Mouse (Mus musculus): ENCODE measurements around the gene Slc7a11. TPM values are rescaled to one million over a fixed set of nuclear protein-coding genes. Genes with fewer than 3 reads are reported as not detected.

Gene Slc7a11
- 0.30 and 0.37 TPM in 2 replicates for polyA plus RNA-seq (2016; fragmentation: Nextera tagmentation; extraction: Ambion mirVana)

DNA sequence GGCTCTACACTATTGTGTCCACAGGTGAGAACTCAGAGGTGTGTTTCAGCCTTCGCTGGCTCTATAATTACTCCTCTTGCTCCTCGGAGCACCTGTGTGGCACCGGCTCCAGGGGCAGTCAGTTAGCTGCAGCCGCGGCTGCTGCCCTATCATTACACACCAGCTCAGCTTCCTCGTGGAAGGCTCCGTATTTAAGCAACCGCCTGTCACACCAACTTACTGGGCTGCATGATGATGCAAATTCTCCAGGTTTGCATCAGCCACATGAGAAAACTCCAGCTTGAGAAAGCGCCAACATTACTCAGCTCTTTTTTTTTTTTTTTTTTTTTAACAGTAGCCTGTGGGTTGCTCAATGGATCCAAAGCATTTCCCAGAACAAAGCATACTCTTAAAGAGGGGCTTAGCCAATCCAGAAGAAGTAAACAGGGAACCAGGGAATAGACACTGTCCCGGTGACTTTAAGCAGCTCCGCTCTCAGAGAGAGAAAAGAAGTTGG is at the start of gene Slc7a11:
Gene Slc7a11, minus strand, starts transcription at position 194 of the 496 bp plus-strand sequence.
- H3K9me3 ChIP-seq, result no peaks in the 10 kb centered on the region
- H3K4me3 ChIP-seq, result peak within 1 kb of the TSS; percentile 50
- H3K27ac ChIP-seq, result peak within 1 kb of the TSS; percentile 26; the same call in 1 of the 2 replicates
- WGBS, result 7% methylated on average over 11 of the region's 11 CpGs
- no peaks in the 10 kb centered on the region for H3K27me3 ChIP-seq (ENCODE audit: insufficient read depth, poor library complexity, severe bottlenecking)
- peaks cover 6% of the 10 kb centered on the region for H3K4me1 ChIP-seq
- no peak for DNase-seq (ENCODE audit: low spot score)
- H3K36me3 ChIP-seq, result no peaks in the 10 kb centered on the region

GRCm38 (mm10) chr3:50491678-50492077 is 48.3 kb upstream of the Slc7a11 start:
- WGBS, result 88% methylated on average over 2 of the region's 2 CpGs

DNA sequence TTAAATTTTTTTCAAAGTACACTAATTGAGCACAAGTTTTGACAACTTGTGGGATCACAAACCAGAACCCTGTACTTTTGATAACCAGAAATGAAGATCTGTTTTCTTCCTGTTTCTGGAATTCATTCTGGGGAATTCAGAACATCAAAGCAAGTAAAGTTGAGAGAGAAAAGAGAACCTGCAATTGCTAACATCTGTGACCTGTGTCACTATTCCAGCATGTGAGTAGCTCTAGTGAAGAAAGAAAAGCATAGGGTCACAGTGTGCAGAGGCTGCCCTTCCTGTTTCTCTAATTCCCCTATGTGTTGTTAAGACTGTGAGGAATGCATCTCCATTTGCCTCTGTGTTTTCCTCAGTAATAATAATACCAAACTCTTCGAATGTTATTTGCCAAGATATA is 40.7 kb upstream of the Slc7a11 start:
- Histone ChIP-seq H3K27me3 (ENCODE audit: insufficient read depth, poor library complexity, severe bottlenecking) (no peaks in the 10 kb centered on the region), H3K27ac (no peak overlapping the region), H3K4me1 (no peaks in the 10 kb centered on the region), H3K36me3 (no peaks in the 10 kb centered on the region), H3K9me3 (no peaks in the 10 kb centered on the region), H3K4me3 (no peak overlapping the region)
- DNase-seq (ENCODE audit: low spot score), result no peak
- WGBS, result 87% methylated on average over 1 of the region's 1 CpGs

More at GRCm38 (mm10) chr3:50491678-50492077, 48.3 kb upstream of the Slc7a11 start:
- no peak for DNase-seq (ENCODE audit: low spot score)
- H3K4me1 ChIP-seq, result no peaks in the 10 kb centered on the region
- H3K36me3 ChIP-seq, result no peaks in the 10 kb centered on the region
- no peaks in the 10 kb centered on the region for H3K27me3 ChIP-seq (ENCODE audit: insufficient read depth, poor library complexity, severe bottlenecking)
- no peaks in the 10 kb centered on the region for H3K9me3 ChIP-seq
- H3K4me3 ChIP-seq, result no peak overlapping the region
- no peak overlapping the region for H3K27ac ChIP-seq

- H3K4me3 ChIP-seq, result no peak overlapping the region
These were observed 18.8 kb upstream of the Slc7a11 start for GRCm38 (mm10) chr3:50462223-50462622.

GRCm38 (mm10) chr3:50457136-50457535 is 13.7 kb upstream of the Slc7a11 start:
- Histone ChIP-seq H3K36me3 (no peaks in the 10 kb centered on the region), H3K4me1 (no peaks in the 10 kb centered on the region), H3K27me3 (ENCODE audit: insufficient read depth, poor library complexity, severe bottlenecking) (no peaks in the 10 kb centered on the region), H3K27ac (no peak overlapping the region), H3K4me3 (no peak overlapping the region), H3K9me3 (no peaks in the 10 kb centered on the region)
- no peak for DNase-seq (ENCODE audit: low spot score)
- WGBS, result 76% methylated on average over 5 of the region's 5 CpGs

More at GRCm38 (mm10) chr3:50462223-50462622, 18.8 kb upstream of the Slc7a11 start:
- Histone ChIP-seq H3K27me3 (ENCODE audit: insufficient read depth, poor library complexity, severe bottlenecking) (no peaks in the 10 kb centered on the region), H3K27ac (no peak overlapping the region), H3K9me3 (no peaks in the 10 kb centered on the region), H3K36me3 (no peaks in the 10 kb centered on the region), H3K4me1 (no peaks in the 10 kb centered on the region)
- no peak for DNase-seq (ENCODE audit: low spot score)
- 90% methylated on average over 2 of the region's 2 CpGs for WGBS

DNA sequence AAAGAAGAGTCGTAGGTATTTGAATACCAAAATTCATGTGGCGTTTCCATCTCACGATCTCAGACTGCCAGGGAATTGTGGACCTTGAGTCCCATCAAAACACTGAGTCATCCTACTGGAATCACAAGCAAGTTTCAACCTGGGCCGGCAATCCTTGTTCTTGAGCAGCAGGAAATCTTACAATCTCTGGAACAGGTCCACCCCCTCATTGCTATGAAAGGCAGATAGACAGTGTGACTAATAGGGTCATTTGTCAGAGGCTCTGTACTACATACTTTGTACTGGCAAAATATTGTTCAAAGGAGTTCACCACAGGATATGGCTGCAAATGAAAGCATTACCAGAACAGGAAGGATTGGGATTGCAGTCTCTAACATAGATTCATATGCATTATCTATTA is 13.2 kb upstream of the Slc7a11 start:
- no peaks in the 10 kb centered on the region for H3K36me3 ChIP-seq
- no peaks in the 10 kb centered on the region for H3K4me1 ChIP-seq
- H3K9me3 ChIP-seq, result no peaks in the 10 kb centered on the region
- no peak overlapping the region for H3K4me3 ChIP-seq
- no peak overlapping the region for H3K27ac ChIP-seq
- no peak for DNase-seq (ENCODE audit: low spot score)
- 70% methylated on average over 4 of the region's 4 CpGs for WGBS
- no peaks in the 10 kb centered on the region for H3K27me3 ChIP-seq (ENCODE audit: insufficient read depth, poor library complexity, severe bottlenecking)

DNA sequence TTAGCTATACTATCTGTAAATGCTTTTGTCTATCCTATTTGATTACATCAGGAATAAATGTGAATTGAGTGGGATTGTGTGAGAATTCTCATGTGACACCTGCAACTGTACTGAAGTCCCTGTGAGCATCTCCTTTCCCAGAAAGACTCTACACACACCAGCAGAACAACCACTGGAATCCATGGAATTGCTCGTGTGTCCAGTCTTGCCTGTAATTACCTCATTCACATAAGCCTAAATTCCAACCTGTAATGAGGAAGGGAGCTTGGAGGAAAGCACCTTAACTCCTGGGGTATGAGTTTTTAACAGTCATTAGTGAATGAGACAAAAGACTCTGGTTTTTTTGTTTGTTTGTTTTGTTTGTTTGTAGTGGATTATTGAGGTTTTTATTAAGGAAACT is 12.6 kb upstream of the Slc7a11 start:
- Histone ChIP-seq H3K4me1 (no peaks in the 10 kb centered on the region), H3K27me3 (ENCODE audit: insufficient read depth, poor library complexity, severe bottlenecking) (no peaks in the 10 kb centered on the region), H3K27ac (no peak overlapping the region), H3K36me3 (no peaks in the 10 kb centered on the region), H3K4me3 (no peak overlapping the region), H3K9me3 (no peaks in the 10 kb centered on the region)
- DNase-seq (ENCODE audit: low spot score), result no peak
- WGBS, result 45% methylated on average over 1 of the region's 1 CpGs

DNA sequence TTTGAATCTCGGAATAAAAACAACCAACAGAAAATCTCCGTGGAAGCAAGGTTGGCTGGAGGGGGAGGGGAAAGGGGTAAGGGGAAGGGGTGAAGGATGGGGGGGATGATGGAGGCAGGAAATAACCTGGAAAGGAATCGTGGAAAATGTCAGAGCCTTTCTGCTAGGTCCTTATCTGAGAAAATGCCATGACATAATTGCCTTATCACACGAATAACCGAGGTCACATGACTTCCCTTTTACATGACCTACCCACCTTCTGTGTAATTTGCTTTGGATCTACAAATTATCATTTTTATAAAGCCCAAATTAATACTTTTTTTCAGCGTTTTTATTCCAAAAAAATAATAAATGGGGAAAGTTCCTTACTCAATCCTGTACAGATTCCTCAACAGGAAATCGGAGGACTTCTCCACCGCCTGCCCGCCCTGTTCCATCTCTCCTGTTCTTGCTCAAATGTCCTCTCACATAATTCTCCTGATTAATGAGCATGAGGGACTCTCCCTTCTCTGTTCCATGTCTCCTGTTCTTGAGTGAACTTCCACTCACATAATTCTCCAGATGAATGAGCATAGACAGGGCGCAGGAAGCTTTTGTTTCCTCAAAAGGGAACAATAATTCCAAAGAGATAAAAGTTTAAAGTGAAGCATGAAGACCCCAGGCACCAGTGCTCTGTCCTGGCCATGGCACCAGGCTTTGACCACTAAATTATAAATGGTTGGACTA is 1.8 kb upstream of the Slc7a11 start:
- Histone ChIP-seq H3K4me1 (peaks cover 6% of the 10 kb centered on the region), H3K4me3 (no peak overlapping the region), H3K27ac (no peak overlapping the region), H3K27me3 (ENCODE audit: insufficient read depth, poor library complexity, severe bottlenecking) (no peaks in the 10 kb centered on the region), H3K36me3 (no peaks in the 10 kb centered on the region), H3K9me3 (no peaks in the 10 kb centered on the region)
- 60% methylated on average over 10 of the region's 10 CpGs for whole genome bisulfite sequencing
- DNase-seq (ENCODE audit: low spot score), result no peak

DNA sequence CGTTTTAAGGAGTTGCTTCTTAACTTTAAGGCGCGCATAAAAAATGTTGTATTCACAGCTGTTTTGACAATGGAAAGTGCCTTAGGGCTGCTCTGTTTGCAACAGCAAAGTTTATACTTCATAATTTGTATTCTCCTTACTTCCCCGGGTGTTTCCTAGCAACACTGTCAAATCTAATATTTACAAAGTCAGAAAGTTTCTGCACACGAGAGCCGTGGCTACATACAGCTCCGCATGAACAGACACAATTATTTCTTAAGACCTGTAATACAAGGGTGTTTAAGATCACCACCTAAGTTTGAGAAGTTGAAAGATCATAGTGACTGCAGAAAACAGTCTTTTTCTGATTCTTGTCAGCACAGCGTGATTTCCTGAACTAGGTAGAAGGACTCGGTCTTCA is 528 bp upstream of the Slc7a11 start:
- Histone ChIP-seq H3K4me1 (peaks cover 6% of the 10 kb centered on the region), H3K27ac (no peak overlapping the region), H3K4me3 (peak overlapping the region; percentile 50), H3K9me3 (no peaks in the 10 kb centered on the region), H3K36me3 (no peaks in the 10 kb centered on the region), H3K27me3 (ENCODE audit: insufficient read depth, poor library complexity, severe bottlenecking) (no peaks in the 10 kb centered on the region)
- no peak for DNase-seq (ENCODE audit: low spot score)
- 36% methylated on average over 9 of the region's 9 CpGs for WGBS

- peak overlapping the region; percentile 50 for H3K4me3 ChIP-seq
- H3K36me3 ChIP-seq, result no peaks in the 10 kb centered on the region
- H3K27me3 ChIP-seq (ENCODE audit: insufficient read depth, poor library complexity, severe bottlenecking), result no peaks in the 10 kb centered on the region
- no peaks in the 10 kb centered on the region for H3K9me3 ChIP-seq
- no peak overlapping the region; the same call in 1 of the 2 replicates for H3K27ac ChIP-seq
- peaks cover 6% of the 10 kb centered on the region for H3K4me1 ChIP-seq
- WGBS, result 75% methylated on average over 19 of the region's 19 CpGs
- DNase-seq (ENCODE audit: low spot score), result no peak
These were observed 797 bp downstream of the Slc7a11 start for GRCm38 (mm10) chr3:50442341-50443292.

GRCm38 (mm10) chr3:50441330-50441729 is 2.1 kb downstream of the Slc7a11 start:
- Histone ChIP-seq H3K27ac (no peak overlapping the region), H3K4me1 (peaks cover 6% of the 10 kb centered on the region), H3K27me3 (ENCODE audit: insufficient read depth, poor library complexity, severe bottlenecking) (no peaks in the 10 kb centered on the region), H3K4me3 (no peak overlapping the region), H3K9me3 (no peaks in the 10 kb centered on the region), H3K36me3 (no peaks in the 10 kb centered on the region)
- WGBS, result 74% methylated on average over 3 of the region's 3 CpGs
- no peak for DNase-seq (ENCODE audit: low spot score)

GRCm38 (mm10) chr3:50440409-50440808 is 3.0 kb downstream of the Slc7a11 start:
- 81% methylated on average over 2 of the region's 2 CpGs for WGBS
- no peak for DNase-seq (ENCODE audit: low spot score)

DNA sequence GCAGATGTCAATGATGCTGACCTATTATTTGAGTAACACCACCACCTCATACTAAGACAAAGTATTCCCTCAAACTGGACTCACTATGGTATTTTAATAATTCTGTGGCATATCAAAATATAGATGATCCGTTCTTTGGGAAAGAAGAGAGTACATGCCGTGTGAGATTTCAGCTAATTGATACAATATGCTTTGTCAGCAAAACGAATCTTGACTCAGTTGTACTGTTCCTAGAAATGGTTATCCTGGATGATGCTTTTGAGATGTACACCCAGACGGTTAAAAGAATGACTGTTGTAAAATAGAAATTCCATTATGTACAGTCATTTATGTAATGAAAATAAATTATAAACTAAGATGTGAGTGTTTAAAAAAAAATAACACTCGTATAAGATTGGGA is 4.0 kb downstream of the Slc7a11 start:
- no peak for DNase-seq (ENCODE audit: low spot score)
- H3K27ac ChIP-seq, result no peak overlapping the region

More at GRCm38 (mm10) chr3:50440409-50440808, 3.0 kb downstream of the Slc7a11 start:
- Histone ChIP-seq H3K4me1 (peaks cover 6% of the 10 kb centered on the region), H3K27ac (no peak overlapping the region), H3K4me3 (no peak overlapping the region), H3K36me3 (no peaks in the 10 kb centered on the region), H3K27me3 (ENCODE audit: insufficient read depth, poor library complexity, severe bottlenecking) (no peaks in the 10 kb centered on the region), H3K9me3 (no peaks in the 10 kb centered on the region)

More for the DNA sequence above, 4.0 kb downstream of the Slc7a11 start:
- Histone ChIP-seq H3K4me1 (peaks cover 6% of the 10 kb centered on the region), H3K4me3 (no peak overlapping the region), H3K27me3 (ENCODE audit: insufficient read depth, poor library complexity, severe bottlenecking) (no peaks in the 10 kb centered on the region), H3K9me3 (no peaks in the 10 kb centered on the region), H3K36me3 (no peaks in the 10 kb centered on the region)
- 84% methylated on average over 5 of the region's 5 CpGs for WGBS
